Mouse (Mus musculus): Measurements from ENCODE around the gene Dgki.

Gene Dgki

GRCm38 (mm10) chr6:37297744-37298482 is 2.1 kb downstream of the Dgki start:
- no peak for DNase-seq (ENCODE audit: low spot score)

- no peak for DNase-seq (ENCODE audit: low spot score)
These were observed 7.9 kb downstream of the Dgki start for GRCm38 (mm10) chr6:37292068-37292467.

GRCm38 (mm10) chr6:37291171-37291570 is 8.8 kb downstream of the Dgki start:
- DNase-seq (ENCODE audit: low spot score): no peak

- no peak for DNase-seq (ENCODE audit: low spot score)
These were observed 9.3 kb downstream of the Dgki start for GRCm38 (mm10) chr6:37290691-37291090.

- DNase-seq (ENCODE audit: low spot score): no peak
These were observed 13.8 kb downstream of the Dgki start for GRCm38 (mm10) chr6:37286134-37286533.

- no peak for DNase-seq (ENCODE audit: low spot score)
These were observed 15.1 kb downstream of the Dgki start for GRCm38 (mm10) chr6:37284879-37285278.

GRCm38 (mm10) chr6:37283336-37283735 is 16.6 kb downstream of the Dgki start:
- no peak for DNase-seq (ENCODE audit: low spot score)

- no peak for DNase-seq (ENCODE audit: low spot score)
These were observed 17.3 kb downstream of the Dgki start for GRCm38 (mm10) chr6:37282659-37283058.

GRCm38 (mm10) chr6:37276834-37277715 is 22.9 kb downstream of the Dgki start:
- DNase-seq (ENCODE audit: low spot score): no peak

GRCm38 (mm10) chr6:37276181-37276580 is 23.8 kb downstream of the Dgki start:
- DNase-seq (ENCODE audit: low spot score): no peak

- no peak for DNase-seq (ENCODE audit: low spot score)
These were observed 28.9 kb downstream of the Dgki start for GRCm38 (mm10) chr6:37270905-37271591.

- no peak for DNase-seq (ENCODE audit: low spot score)
These were observed 31.4 kb downstream of the Dgki start for GRCm38 (mm10) chr6:37268589-37268988.

- no peak for DNase-seq (ENCODE audit: low spot score)
These were observed 32.0 kb downstream of the Dgki start for GRCm38 (mm10) chr6:37267952-37268351.

- no peak for DNase-seq (ENCODE audit: low spot score)
These were observed 37.5 kb downstream of the Dgki start for GRCm38 (mm10) chr6:37262486-37262885.

GRCm38 (mm10) chr6:37261236-37261852 is 38.6 kb downstream of the Dgki start:
- no peak for DNase-seq (ENCODE audit: low spot score)

- DNase-seq (ENCODE audit: low spot score): no peak
These were observed 41.3 kb downstream of the Dgki start for GRCm38 (mm10) chr6:37258662-37259061.

GRCm38 (mm10) chr6:37254144-37254543 is 45.8 kb downstream of the Dgki start:
- DNase-seq (ENCODE audit: low spot score): peak; percentile 16

- DNase-seq (ENCODE audit: low spot score): no peak
These were observed 47.4 kb downstream of the Dgki start for GRCm38 (mm10) chr6:37252536-37252935.

GRCm38 (mm10) chr6:37250671-37251070 is 49.3 kb downstream of the Dgki start:
- no peak for DNase-seq (ENCODE audit: low spot score)

GRCm38 (mm10) chr6:37245757-37246156 is 54.2 kb downstream of the Dgki start:
- no peak for DNase-seq (ENCODE audit: low spot score)

GRCm38 (mm10) chr6:37244074-37244473 is 55.9 kb downstream of the Dgki start:
- no peak for DNase-seq (ENCODE audit: low spot score)

GRCm38 (mm10) chr6:37242769-37243121 is 57.2 kb downstream of the Dgki start:
- no peak for DNase-seq (ENCODE audit: low spot score)
